Mouse (Mus musculus): ENCODE results near the gene Parg. TPM values are rescaled to one million over a fixed set of nuclear protein-coding genes. Genes with fewer than 3 reads are reported as not detected.
A peak's percentile ranks its signal among the peaks of the same experiment; 100 is the strongest.

Gene Parg
- polyA plus RNA-seq, 1 experiment: 19.1 TPM

GRCm38 (mm10) chr14:32311381-32312035 is 109.8 kb downstream of the Parg start:
- no peak for DNase-seq (ENCODE audit: extremely low spot score in 1 of 2, low spot score in 1 of 2)

GRCm38 (mm10) chr14:32317822-32318221 is 116.1 kb downstream of the Parg start:
- no peak for DNase-seq (ENCODE audit: extremely low spot score in 1 of 2, low spot score in 1 of 2)

- DNase-seq (ENCODE audit: extremely low spot score in 1 of 2, low spot score in 1 of 2): peak; percentile 42 to 85
These were observed 120.3 kb downstream of the Parg start, which contains the start of gene Ogdhl for GRCm38 (mm10) chr14:32321732-32322685. Gene Ogdhl (plus strand): TSS chr14:32322019.

- no peak for DNase-seq (ENCODE audit: extremely low spot score in 1 of 2, low spot score in 1 of 2)
These were observed 121.5 kb downstream of the Parg start for GRCm38 (mm10) chr14:32323221-32323620.

- DNase-seq (ENCODE audit: extremely low spot score in 1 of 2, low spot score in 1 of 2): no peak
These were observed 125.6 kb downstream of the Parg start for GRCm38 (mm10) chr14:32327366-32327765.

- DNase-seq (ENCODE audit: extremely low spot score in 1 of 2, low spot score in 1 of 2): no peak
These were observed 131.0 kb downstream of the Parg start for GRCm38 (mm10) chr14:32332515-32333445.

- no peak for DNase-seq (ENCODE audit: extremely low spot score in 1 of 2, low spot score in 1 of 2)
These were observed 134.3 kb downstream of the Parg start for GRCm38 (mm10) chr14:32336021-32336420.

- DNase-seq (ENCODE audit: extremely low spot score in 1 of 2, low spot score in 1 of 2): no peak
These were observed 134.8 kb downstream of the Parg start for GRCm38 (mm10) chr14:32336547-32336946.

- no peak for DNase-seq (ENCODE audit: extremely low spot score in 1 of 2, low spot score in 1 of 2)
These were observed 140.1 kb downstream of the Parg start for GRCm38 (mm10) chr14:32341823-32342222.

- DNase-seq (ENCODE audit: extremely low spot score in 1 of 2, low spot score in 1 of 2): no peak
These were observed 142.4 kb downstream of the Parg start for GRCm38 (mm10) chr14:32344176-32344575.

- DNase-seq (ENCODE audit: extremely low spot score in 1 of 2, low spot score in 1 of 2): no peak
These were observed 142.9 kb downstream of the Parg start for GRCm38 (mm10) chr14:32344694-32345093.

Other genes with a start within 250 kb of the Parg start
- 1.3 and 1.5 TPM in 2 replicates for gene Galnt15, start 173.0 kb upstream of the Parg start, polyA plus RNA-seq (2012; rRNA removed)
- 22.3 and 22.7 TPM in 2 replicates for gene Oxnad1, start 116.6 kb upstream of the Parg start, polyA plus RNA-seq (2012; rRNA removed)
- gene Dph3, start 116.2 kb upstream of the Parg start, polyA plus RNA-seq (2012; rRNA removed): 35.4 and 39.4 TPM in 2 replicates
- not detected in 2 replicates for gene Msmb, start 59.9 kb upstream of the Parg start, polyA plus RNA-seq (2012; rRNA removed)
- gene Ncoa4, start 42.1 kb upstream of the Parg start, polyA plus RNA-seq (2012; rRNA removed): 49.7 and 60.5 TPM in 2 replicates
- 108 and 134 TPM in 2 replicates for gene Timm23, start 51 bp upstream of the Parg start, polyA plus RNA-seq (2012; rRNA removed)
- 66.1 and 68.5 TPM in 2 replicates for gene Ogdhl, start 120.1 kb downstream of the Parg start, polyA plus RNA-seq (2012; rRNA removed)
- not detected in 2 replicates for gene 1700024G13Rik, start 186.4 kb downstream of the Parg start, polyA plus RNA-seq (2012; rRNA removed)